Mouse (Mus musculus): Measurements from ENCODE around the gene Spry1.

Spry1 gene

GRCm38 (mm10) chr3:37642681-37643214, 3.0 kb downstream of the Spry1 start:
- DNase-seq, result peak; percentile 70 to 80

- no peak for DNase-seq
Measured at GRCm38 (mm10) chr3:37643411-37643810, 3.7 kb downstream of the Spry1 start.

- DNase-seq, result no peak
Measured at GRCm38 (mm10) chr3:37643903-37644302, 4.2 kb downstream of the Spry1 start.

- DNase-seq, result no peak
Measured at GRCm38 (mm10) chr3:37645061-37645460, 5.3 kb downstream of the Spry1 start.

GRCm38 (mm10) chr3:37646221-37646620, 6.5 kb downstream of the Spry1 start:
- no peak for DNase-seq

- no peak for DNase-seq
Measured at GRCm38 (mm10) chr3:37647225-37647624, 7.5 kb downstream of the Spry1 start.

- DNase-seq, result no peak
Measured at GRCm38 (mm10) chr3:37648244-37648643, 8.5 kb downstream of the Spry1 start.

GRCm38 (mm10) chr3:37649281-37649680, 9.5 kb downstream of the Spry1 start:
- DNase-seq, result no peak

- peak; percentile 39 to 58 for DNase-seq
Measured at GRCm38 (mm10) chr3:37652537-37652936, 12.8 kb downstream of the Spry1 start.

GRCm38 (mm10) chr3:37653935-37654729, 14.4 kb downstream of the Spry1 start:
- DNase-seq, result peak; percentile 54 to 67

GRCm38 (mm10) chr3:37654787-37655186, 15.0 kb downstream of the Spry1 start:
- no peak for DNase-seq

GRCm38 (mm10) chr3:37655933-37656633, 16.3 kb downstream of the Spry1 start:
- DNase-seq, result peak in 1 of 2 experiments; percentile 53

GRCm38 (mm10) chr3:37657009-37657408, 17.3 kb downstream of the Spry1 start:
- no peak for DNase-seq

GRCm38 (mm10) chr3:37658155-37658554, 18.4 kb downstream of the Spry1 start:
- no peak for DNase-seq

GRCm38 (mm10) chr3:37659621-37660020, 19.9 kb downstream of the Spry1 start:
- no peak for DNase-seq

GRCm38 (mm10) chr3:37666291-37667118, 26.8 kb downstream of the Spry1 start:
- peak; percentile 53 to 75 for DNase-seq

GRCm38 (mm10) chr3:37667119-37667467, 27.3 kb downstream of the Spry1 start:
- no peak for DNase-seq

GRCm38 (mm10) chr3:37667736-37668135, 28.0 kb downstream of the Spry1 start:
- no peak for DNase-seq

GRCm38 (mm10) chr3:37668652-37669051, 28.9 kb downstream of the Spry1 start:
- DNase-seq, result no peak

GRCm38 (mm10) chr3:37669100-37669499, 29.4 kb downstream of the Spry1 start:
- DNase-seq, result no peak

GRCm38 (mm10) chr3:37672266-37673040, 32.7 kb downstream of the Spry1 start:
- no peak for DNase-seq
